20 mouse cellular contexts compared by ENCODE assay signal in the genomic region with DNA sequence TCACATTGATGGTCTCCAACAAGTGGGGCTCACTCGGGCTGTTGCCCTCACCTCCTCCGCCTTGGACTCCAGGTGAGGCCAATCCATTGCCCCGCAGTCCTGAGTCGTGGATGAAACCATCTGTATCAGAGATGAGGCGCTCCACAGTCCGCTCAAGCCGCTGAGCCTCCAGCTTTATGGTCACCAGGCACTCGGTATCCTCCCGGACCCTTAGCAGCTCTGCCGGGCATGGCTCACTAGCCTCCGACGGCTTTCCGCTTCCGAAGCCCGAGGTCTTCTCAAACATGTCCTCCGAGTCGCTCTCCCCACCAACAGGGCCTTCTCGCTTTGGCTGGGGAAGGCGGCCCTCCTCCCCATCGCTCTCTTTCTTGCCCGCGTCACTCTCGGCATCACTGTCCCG.
DNase-seq lines count a peak whose midpoint lies in the region; ATAC-seq and TF ChIP-seq lines count a peak whose summit lies in the region.
"Had no signal": no experiment of that assay in that cellular context is flagged by ENCODE, and none has a peak within 500 bp of the region (broad histone marks: within the 10 kb centered on the region; RNA-seq: fewer than 3 reads in every experiment).

No protein-coding gene starts in this region.

- peaks cover 97% of the 10 kb centered on the region for H3K36me3 ChIP-seq in midbrain, embryonic 10.5 days
- no peaks in the 10 kb centered on the region for H3K36me3 ChIP-seq in midbrain, embryonic 15.5 days (replicated peaks)
- H3K36me3 ChIP-seq in hindbrain, embryonic 11.5 days (ENCODE audit: control insufficient read depth, insufficient read depth, low read length) = peaks cover 8% of the 10 kb centered on the region
- H3K36me3 ChIP-seq: heart, embryonic 13.5 days; intestine, embryonic 15.5 days had no signal

- peak overlapping the region; percentile 79 for H3K27ac ChIP-seq in cerebellum, adult 2 months (ENCODE audit: insufficient read depth, low read length)
- peak overlapping the region; percentile 15; the same call in 1 of the 2 replicates for H3K27ac ChIP-seq in midbrain, embryonic 10.5 days (replicated peaks)
- H3K27ac ChIP-seq in midbrain, embryonic 15.5 days = no peak overlapping the region
- no peak overlapping the region for H3K27ac ChIP-seq in hindbrain, embryonic 11.5 days (ENCODE audit: low read depth, low read length)
- H3K27ac ChIP-seq: heart, adult 2 months; heart, embryonic 10.5 days; heart, embryonic 13.5 days; hindbrain, embryonic 13.5 days; intestine, embryonic 15.5 days had no signal

- ATAC-seq in midbrain, embryonic 15.5 days (replicated peaks) = no peak
- no peak for ATAC-seq in hindbrain, embryonic 11.5 days (ENCODE audit: low FRiP score)
- ATAC-seq: activated CD4-positive, CD25-positive, alpha-beta regulatory T cell, adult 4 months; forebrain, embryonic 14.5 days; hindbrain, embryonic 16.5 days; intestine, embryonic 15.5 days had no signal

- H3K9ac ChIP-seq in midbrain, embryonic 15.5 days = no peak overlapping the region
- no peak overlapping the region for H3K9ac ChIP-seq in hindbrain, embryonic 11.5 days (ENCODE audit: low read depth, low read length)
- H3K9ac ChIP-seq: heart, embryonic 13.5 days; hindbrain, embryonic 13.5 days; intestine, embryonic 15.5 days had no signal

- H3K9me3 ChIP-seq in midbrain, embryonic 10.5 days (replicated peaks) = no peaks in the 10 kb centered on the region
- no peaks in the 10 kb centered on the region for H3K9me3 ChIP-seq in midbrain, embryonic 15.5 days
- no peaks in the 10 kb centered on the region for H3K9me3 ChIP-seq in hindbrain, embryonic 11.5 days (ENCODE audit: control insufficient read depth, low read length)
- H3K9me3 ChIP-seq: heart, embryonic 10.5 days; heart, embryonic 13.5 days; hindbrain, embryonic 13.5 days; intestine, embryonic 15.5 days had no signal

- H3K4me3 ChIP-seq in cerebellum, adult 2 months (replicated peaks; ENCODE audit: insufficient read depth, low read depth, low read length) = no peak overlapping the region
- H3K4me3 ChIP-seq in midbrain, embryonic 10.5 days = no peak overlapping the region
- no peak overlapping the region for H3K4me3 ChIP-seq in midbrain, embryonic 15.5 days
- H3K4me3 ChIP-seq in hindbrain, embryonic 11.5 days (ENCODE audit: low read depth, low read length) = no peak overlapping the region
- H3K4me3 ChIP-seq: heart, adult 2 months; heart, embryonic 10.5 days; heart, embryonic 13.5 days; hindbrain, embryonic 13.5 days; intestine, embryonic 15.5 days had no signal

- TF ChIP-seq CTCF in cerebellum, adult 2 months (IDR thresholded peaks at IDR 0.05; ENCODE audit: borderline replicate concordance, insufficient read depth, low read depth, low read length) = no peak

- H3K4me1 ChIP-seq in cerebellum, adult 2 months (ENCODE audit: control insufficient read depth, insufficient read depth, low read length) = peaks cover 74% of the 10 kb centered on the region
- peaks cover 16% of the 10 kb centered on the region for H3K4me1 ChIP-seq in midbrain, embryonic 10.5 days
- no peaks in the 10 kb centered on the region for H3K4me1 ChIP-seq in midbrain, embryonic 15.5 days
- H3K4me1 ChIP-seq in hindbrain, embryonic 11.5 days (replicated peaks; ENCODE audit: control insufficient read depth, insufficient read depth, low read length) = no peaks in the 10 kb centered on the region
- H3K4me1 ChIP-seq: intestine, embryonic 15.5 days had no signal

- 83% methylated on average over 24 of the region's 24 CpGs for WGBS in cerebellum, adult 2 months
- WGBS in midbrain, embryonic 10.5 days = 94% methylated on average over 24 of the region's 24 CpGs
- WGBS in midbrain, embryonic 15.5 days = 94% methylated on average over 24 of the region's 24 CpGs
- WGBS in hindbrain, embryonic 11.5 days = 95% methylated on average over 24 of the region's 24 CpGs

- TF ChIP-seq POLR2A in cerebellum, adult 2 months (IDR thresholded peaks at IDR 0.05; ENCODE audit: borderline replicate concordance, insufficient read depth, low read length) = no peak

- no peak overlapping the region for H3K4me2 ChIP-seq in midbrain, embryonic 15.5 days
- no peak overlapping the region for H3K4me2 ChIP-seq in hindbrain, embryonic 11.5 days (replicated peaks; ENCODE audit: low read depth, low read length)
- H3K4me2 ChIP-seq: heart, embryonic 13.5 days; hindbrain, embryonic 13.5 days; intestine, embryonic 15.5 days had no signal

- DNase-seq in cerebellum, adult 2 months = peak in 1 of 2 experiments; percentile 61
- DNase-seq in cerebellum, postnatal 14 days = no peak
- peak; percentile 86 for DNase-seq in heart, adult 11 months
- DNase-seq in heart, postnatal 36 days = no peak
- no peak for DNase-seq in midbrain, embryonic 10.5 days (ENCODE audit: low spot score)
- no peak for DNase-seq in hindbrain, embryonic 11.5 days (ENCODE audit: low spot score)
- DNase-seq: adrenal gland, adult 8-10 months; adrenal gland, postnatal 25 days; cerebellum, adult 9-11 months; gastrocnemius, postnatal 25 days; heart, adult 2 months; heart, postnatal 14 days had no signal

- no peaks in the 10 kb centered on the region for H3K27me3 ChIP-seq in cerebellum, adult 2 months (ENCODE audit: control insufficient read depth, insufficient read depth, low read length)
- no peaks in the 10 kb centered on the region for H3K27me3 ChIP-seq in midbrain, embryonic 10.5 days (ENCODE audit: low read depth, poor library complexity, severe bottlenecking)
- no peaks in the 10 kb centered on the region for H3K27me3 ChIP-seq in midbrain, embryonic 15.5 days (replicated peaks)
- H3K27me3 ChIP-seq in hindbrain, embryonic 11.5 days (ENCODE audit: control insufficient read depth, insufficient read depth, low read length) = no peaks in the 10 kb centered on the region
- H3K27me3 ChIP-seq: heart, embryonic 13.5 days; hindbrain, embryonic 13.5 days; intestine, embryonic 15.5 days had no signal

- intact Hi-C loops in heart, postnatal 36 days (cut with DNase I) = no loop called here

Comparison
In these comparisons a context has a peak if more than half of its experiments do, and no peak if none do; other contexts are left out.
1. H3K27ac ChIP-seq: peak in cerebellum, adult 2 months (single experiment) and midbrain, embryonic 10.5 days (single experiment); none in midbrain, embryonic 15.5 days (single experiment) and hindbrain, embryonic 11.5 days (single experiment).